Mouse (Mus musculus): ENCODE results near the gene Atg5. TPM values are rescaled to one million over a fixed set of nuclear protein-coding genes. Genes with fewer than 3 reads are reported as not detected.
"Not testable (repeated sequence)": the region's sequence is repeated elsewhere in the genome, so short reads cannot be mapped to it uniquely, and the experiment has no call there.

Gene Atg5
- polyA plus RNA-seq, 1 experiment from 2014 or later = 52.8 TPM

GRCm38 (mm10) chr10:44336641-44337382 lies 68.7 kb downstream of the Atg5 start:
- H3K27me3 ChIP-seq (ENCODE audit: control insufficient read depth, insufficient read depth, low read length); H3K4me1 ChIP-seq (ENCODE audit: control insufficient read depth, insufficient read depth, low read length); H3K36me3 ChIP-seq (ENCODE audit: control insufficient read depth, insufficient read depth, low read length); ATAC-seq (ENCODE audit: low FRiP score, low TSS enrichment); H3K4me3 ChIP-seq (replicated peaks; ENCODE audit: low read depth, low read length); H3K27ac ChIP-seq (replicated peaks; ENCODE audit: low read depth, low read length); H3K4me2 ChIP-seq (ENCODE audit: low read length); H3K9me3 ChIP-seq (ENCODE audit: control insufficient read depth, low read length); H3K9ac ChIP-seq (replicated peaks; ENCODE audit: low read length); DNase-seq: not testable (repeated sequence)
- WGBS = 90% methylated on average over 3 of the region's 3 CpGs

- Histone ChIP-seq H3K36me3 (ENCODE audit: control insufficient read depth, insufficient read depth, low read length) (no peaks in the 10 kb centered on the region), H3K27me3 (ENCODE audit: control insufficient read depth, insufficient read depth, low read length) (no peaks in the 10 kb centered on the region), H3K4me2 (ENCODE audit: low read length) (no peak overlapping the region), H3K9me3 (ENCODE audit: control insufficient read depth, low read length) (no peaks in the 10 kb centered on the region), H3K27ac (replicated peaks; ENCODE audit: low read depth, low read length) (no peak overlapping the region), H3K4me3 (replicated peaks; ENCODE audit: low read depth, low read length) (no peak overlapping the region), H3K9ac (replicated peaks; ENCODE audit: low read length) (no peak overlapping the region), H3K4me1 (ENCODE audit: control insufficient read depth, insufficient read depth, low read length) (peaks cover 8% of the 10 kb centered on the region; the same call in 1 of the 2 replicates)
- ATAC-seq (ENCODE audit: low FRiP score, low TSS enrichment) = no peak
- DNase-seq = no peak
- WGBS = 16% methylated on average over 6 of the region's 6 CpGs
Measured at GRCm38 (mm10) chr10:44338571-44338970, 70.4 kb downstream of the Atg5 start.

- Histone ChIP-seq H3K4me2 (ENCODE audit: low read length) (no peak overlapping the region), H3K36me3 (ENCODE audit: control insufficient read depth, insufficient read depth, low read length) (no peaks in the 10 kb centered on the region), H3K9ac (replicated peaks; ENCODE audit: low read length) (no peak overlapping the region), H3K27me3 (ENCODE audit: control insufficient read depth, insufficient read depth, low read length) (no peaks in the 10 kb centered on the region), H3K4me3 (replicated peaks; ENCODE audit: low read depth, low read length) (no peak overlapping the region), H3K9me3 (ENCODE audit: control insufficient read depth, low read length) (no peaks in the 10 kb centered on the region), H3K4me1 (ENCODE audit: control insufficient read depth, insufficient read depth, low read length) (peaks cover 8% of the 10 kb centered on the region; the same call in 1 of the 2 replicates), H3K27ac (replicated peaks; ENCODE audit: low read depth, low read length) (no peak overlapping the region)
- ATAC-seq (ENCODE audit: low FRiP score, low TSS enrichment) = no peak
- WGBS = 70% methylated on average over 5 of the region's 5 CpGs
- DNase-seq = no peak
Measured at GRCm38 (mm10) chr10:44339326-44339725, 71.2 kb downstream of the Atg5 start.

- 50% methylated on average over 4 of the region's 4 CpGs for WGBS
- H3K9ac ChIP-seq (replicated peaks; ENCODE audit: low read length) = no peak overlapping the region
- H3K4me2 ChIP-seq (ENCODE audit: low read length) = no peak overlapping the region
- no peak overlapping the region for H3K4me3 ChIP-seq (replicated peaks; ENCODE audit: low read depth, low read length)
- H3K27ac ChIP-seq (replicated peaks; ENCODE audit: low read depth, low read length) = no peak overlapping the region
- ATAC-seq (ENCODE audit: low FRiP score, low TSS enrichment) (no peak), DNase-seq (peak; percentile 25)
- H3K36me3 ChIP-seq (ENCODE audit: control insufficient read depth, insufficient read depth, low read length) = no peaks in the 10 kb centered on the region
- H3K9me3 ChIP-seq (ENCODE audit: control insufficient read depth, low read length) = no peaks in the 10 kb centered on the region
- peaks cover 8% of the 10 kb centered on the region; the same call in 1 of the 2 replicates for H3K4me1 ChIP-seq (ENCODE audit: control insufficient read depth, insufficient read depth, low read length)
- H3K27me3 ChIP-seq (ENCODE audit: control insufficient read depth, insufficient read depth, low read length) = no peaks in the 10 kb centered on the region
Measured at GRCm38 (mm10) chr10:44340928-44341327, 72.8 kb downstream of the Atg5 start.

- Histone ChIP-seq H3K4me2 (ENCODE audit: low read length) (no peak overlapping the region), H3K9me3 (ENCODE audit: control insufficient read depth, low read length) (no peaks in the 10 kb centered on the region), H3K36me3 (ENCODE audit: control insufficient read depth, insufficient read depth, low read length) (no peaks in the 10 kb centered on the region), H3K27me3 (ENCODE audit: control insufficient read depth, insufficient read depth, low read length) (no peaks in the 10 kb centered on the region), H3K4me1 (ENCODE audit: control insufficient read depth, insufficient read depth, low read length) (peaks cover 8% of the 10 kb centered on the region; the same call in 1 of the 2 replicates), H3K27ac (replicated peaks; ENCODE audit: low read depth, low read length) (no peak overlapping the region), H3K9ac (replicated peaks; ENCODE audit: low read length) (no peak overlapping the region), H3K4me3 (replicated peaks; ENCODE audit: low read depth, low read length) (no peak overlapping the region)
- WGBS = 95% methylated on average over 6 of the region's 6 CpGs
- ATAC-seq (ENCODE audit: low FRiP score, low TSS enrichment) = no peak
- DNase-seq = no peak
Measured at GRCm38 (mm10) chr10:44341826-44342521, 73.8 kb downstream of the Atg5 start.

GRCm38 (mm10) chr10:44343351-44343750 lies 75.2 kb downstream of the Atg5 start:
- Histone ChIP-seq H3K36me3 (ENCODE audit: control insufficient read depth, insufficient read depth, low read length) (0 out of 2 replicates have a peak, but pooled peaks cover 4% of the 10 kb centered on the region), H3K27me3 (ENCODE audit: control insufficient read depth, insufficient read depth, low read length) (no peaks in the 10 kb centered on the region), H3K4me1 (ENCODE audit: control insufficient read depth, insufficient read depth, low read length) (peaks cover 6% of the 10 kb centered on the region; the same call in 1 of the 2 replicates), H3K4me2 (ENCODE audit: low read length) (no peak overlapping the region), H3K9ac (replicated peaks; ENCODE audit: low read length) (no peak overlapping the region), H3K9me3 (ENCODE audit: control insufficient read depth, low read length) (no peaks in the 10 kb centered on the region), H3K27ac (replicated peaks; ENCODE audit: low read depth, low read length) (no peak overlapping the region), H3K4me3 (replicated peaks; ENCODE audit: low read depth, low read length) (no peak overlapping the region)
- whole genome bisulfite sequencing = 95% methylated on average over 3 of the region's 3 CpGs
- ATAC-seq (ENCODE audit: low FRiP score, low TSS enrichment) = no peak
- no peak for DNase-seq

- WGBS = 92% methylated on average over 10 of the region's 10 CpGs
- H3K4me1 ChIP-seq (ENCODE audit: control insufficient read depth, insufficient read depth, low read length) = no peaks in the 10 kb centered on the region
- no peaks in the 10 kb centered on the region for H3K9me3 ChIP-seq (ENCODE audit: control insufficient read depth, low read length)
- no peaks in the 10 kb centered on the region for H3K27me3 ChIP-seq (ENCODE audit: control insufficient read depth, insufficient read depth, low read length)
- no peak overlapping the region for H3K4me2 ChIP-seq (ENCODE audit: low read length)
- H3K27ac ChIP-seq (replicated peaks; ENCODE audit: low read depth, low read length) = no peak overlapping the region
- H3K9ac ChIP-seq (replicated peaks; ENCODE audit: low read length) = no peak overlapping the region
- DNase-seq (no peak), ATAC-seq (ENCODE audit: low FRiP score, low TSS enrichment) (no peak)
- H3K4me3 ChIP-seq (replicated peaks; ENCODE audit: low read depth, low read length) = no peak overlapping the region
- 0 out of 2 replicates have a peak, but pooled peaks cover 4% of the 10 kb centered on the region for H3K36me3 ChIP-seq (ENCODE audit: control insufficient read depth, insufficient read depth, low read length)
Measured at GRCm38 (mm10) chr10:44347549-44348172, 79.5 kb downstream of the Atg5 start.

- H3K4me1 ChIP-seq (ENCODE audit: control insufficient read depth, insufficient read depth, low read length) = no peaks in the 10 kb centered on the region
- H3K27ac ChIP-seq (replicated peaks; ENCODE audit: low read depth, low read length) = no peak overlapping the region
- H3K36me3 ChIP-seq (ENCODE audit: control insufficient read depth, insufficient read depth, low read length) = 0 out of 2 replicates have a peak, but pooled peaks cover 4% of the 10 kb centered on the region
- WGBS = 73% methylated on average over 14 of the region's 14 CpGs
- H3K9ac ChIP-seq (replicated peaks; ENCODE audit: low read length) = no peak overlapping the region
- ATAC-seq (ENCODE audit: low FRiP score, low TSS enrichment) (no peak), DNase-seq (no peak)
- H3K4me2 ChIP-seq (ENCODE audit: low read length) = no peak overlapping the region
- H3K4me3 ChIP-seq (replicated peaks; ENCODE audit: low read depth, low read length) = no peak overlapping the region
- no peaks in the 10 kb centered on the region for H3K27me3 ChIP-seq (ENCODE audit: control insufficient read depth, insufficient read depth, low read length)
- no peaks in the 10 kb centered on the region for H3K9me3 ChIP-seq (ENCODE audit: control insufficient read depth, low read length)
Measured at GRCm38 (mm10) chr10:44348474-44349415, 80.6 kb downstream of the Atg5 start.
